Mouse (Mus musculus): ENCODE data around the gene Aatk. TPM values are rescaled to one million over a fixed set of nuclear protein-coding genes. Genes with fewer than 3 reads are reported as not detected.

Aatk gene
- polyA plus RNA-seq (2015; fragmentation: Nextera tagmentation; extraction: Ambion mirVana), result 0.59 and 0.68 TPM in 2 replicates

- Histone ChIP-seq H3K4me1 (replicated peaks) (peaks cover 23% of the 10 kb centered on the region), H3K27ac (replicated peaks) (no peak within 1 kb of the TSS), H3K4me2 (peak within 1 kb of the TSS; percentile 64), H3K9me3 (replicated peaks) (no peaks in the 10 kb centered on the region), H3K36me3 (replicated peaks) (no peaks in the 10 kb centered on the region), H3K4me3 (replicated peaks) (peak within 1 kb of the TSS; percentile 37), H3K9ac (no peak within 1 kb of the TSS), H3K27me3 (peaks cover 66% of the 10 kb centered on the region)
- ATAC-seq (ENCODE audit: insufficient read depth), result no peak
- WGBS (ENCODE audit: insufficient replicate concordance), result 3% methylated on average over 63 of the region's 63 CpGs
These were observed at the start of gene Aatk for GRCm38 (mm10) chr11:120046553-120047191. TSS of gene Aatk (minus strand) at chr11:120047167.

- Histone ChIP-seq H3K4me1 (replicated peaks) (peaks cover 13% of the 10 kb centered on the region), H3K27me3 (no peaks in the 10 kb centered on the region), H3K4me2 (no peak overlapping the region), H3K4me3 (replicated peaks) (no peak overlapping the region), H3K9ac (no peak overlapping the region), H3K9me3 (replicated peaks) (no peaks in the 10 kb centered on the region), H3K27ac (replicated peaks) (no peak overlapping the region), H3K36me3 (replicated peaks) (peaks cover 48% of the 10 kb centered on the region)
- no peak for ATAC-seq (ENCODE audit: insufficient read depth)
- WGBS (ENCODE audit: insufficient replicate concordance), result 75% methylated on average over 23 of the region's 23 CpGs
These were observed 46.0 kb upstream of the Aatk start for GRCm38 (mm10) chr11:120092817-120093591.

- H3K27me3 ChIP-seq, result no peaks in the 10 kb centered on the region
- H3K4me1 ChIP-seq (replicated peaks), result peaks cover 23% of the 10 kb centered on the region
- no peak overlapping the region for H3K4me3 ChIP-seq (replicated peaks)
- ATAC-seq (ENCODE audit: insufficient read depth), result no peak
- H3K27ac ChIP-seq (replicated peaks), result no peak overlapping the region
- no peak overlapping the region for H3K4me2 ChIP-seq
- H3K9ac ChIP-seq, result no peak overlapping the region
- H3K9me3 ChIP-seq (replicated peaks), result no peaks in the 10 kb centered on the region
- WGBS (ENCODE audit: insufficient replicate concordance), result 74% methylated on average over 4 of the region's 4 CpGs
- H3K36me3 ChIP-seq (replicated peaks), result peaks cover 47% of the 10 kb centered on the region
These were observed 43.7 kb upstream of the Aatk start for GRCm38 (mm10) chr11:120090661-120091060.

GRCm38 (mm10) chr11:120086702-120087152 is 39.8 kb upstream of the Aatk start, which contains the start of gene Cep131:
TSS of gene Cep131 (minus strand) at chr11:120086827.
- Histone ChIP-seq H3K4me2 (peak within 1 kb of the TSS; percentile 99), H3K36me3 (replicated peaks) (peaks cover 17% of the 10 kb centered on the region), H3K4me1 (replicated peaks) (peaks cover 27% of the 10 kb centered on the region), H3K9ac (peak within 1 kb of the TSS; percentile 94), H3K27me3 (no peaks in the 10 kb centered on the region), H3K9me3 (replicated peaks) (no peaks in the 10 kb centered on the region), H3K27ac (replicated peaks) (peak within 1 kb of the TSS; percentile 67), H3K4me3 (replicated peaks) (peak within 1 kb of the TSS; percentile 91)
- peak; percentile 100 for ATAC-seq (ENCODE audit: insufficient read depth)
- under 1% methylated on average over 42 of the region's 42 CpGs for WGBS (ENCODE audit: insufficient replicate concordance)

- Histone ChIP-seq H3K4me1 (replicated peaks) (peaks cover 27% of the 10 kb centered on the region), H3K36me3 (replicated peaks) (peaks cover 12% of the 10 kb centered on the region; the same call in 1 of the 2 replicates), H3K9me3 (replicated peaks) (no peaks in the 10 kb centered on the region), H3K9ac (peak overlapping the region; percentile 94), H3K4me3 (replicated peaks) (peak overlapping the region; percentile 91), H3K27me3 (no peaks in the 10 kb centered on the region), H3K4me2 (peak overlapping the region; percentile 99), H3K27ac (replicated peaks) (peak overlapping the region; percentile 67)
- peak; percentile 40 for ATAC-seq (ENCODE audit: insufficient read depth)
- under 1% methylated on average over 25 of the region's 25 CpGs for WGBS (ENCODE audit: insufficient replicate concordance)
These were observed 39.1 kb upstream of the Aatk start for GRCm38 (mm10) chr11:120085891-120086627.

GRCm38 (mm10) chr11:120080282-120080681 is 33.3 kb upstream of the Aatk start:
- no peak overlapping the region for H3K9ac ChIP-seq
- H3K4me3 ChIP-seq (replicated peaks), result no peak overlapping the region
- no peaks in the 10 kb centered on the region for H3K9me3 ChIP-seq (replicated peaks)
- no peaks in the 10 kb centered on the region for H3K27me3 ChIP-seq
- H3K27ac ChIP-seq (replicated peaks), result no peak overlapping the region
- 0 out of 2 replicates have a peak, but pooled peaks cover 9% of the 10 kb centered on the region for H3K36me3 ChIP-seq (replicated peaks)
- ATAC-seq (ENCODE audit: insufficient read depth), result no peak
- WGBS (ENCODE audit: insufficient replicate concordance), result 76% methylated on average over 6 of the region's 6 CpGs
- H3K4me2 ChIP-seq, result no peak overlapping the region
- no peaks in the 10 kb centered on the region for H3K4me1 ChIP-seq (replicated peaks)

GRCm38 (mm10) chr11:120076191-120076590 is 29.2 kb upstream of the Aatk start:
- 60% methylated on average over 3 of the region's 3 CpGs for WGBS (ENCODE audit: insufficient replicate concordance)
- Histone ChIP-seq H3K9ac (no peak overlapping the region), H3K27ac (replicated peaks) (no peak overlapping the region), H3K4me3 (replicated peaks) (no peak overlapping the region), H3K4me1 (replicated peaks) (no peaks in the 10 kb centered on the region), H3K27me3 (no peaks in the 10 kb centered on the region), H3K36me3 (replicated peaks) (peaks cover 13% of the 10 kb centered on the region; the same call in 1 of the 2 replicates), H3K4me2 (no peak overlapping the region), H3K9me3 (replicated peaks) (no peaks in the 10 kb centered on the region)
- no peak for ATAC-seq (ENCODE audit: insufficient read depth)

GRCm38 (mm10) chr11:120072986-120073647 is 26.1 kb upstream of the Aatk start:
- no peaks in the 10 kb centered on the region for H3K27me3 ChIP-seq
- H3K9ac ChIP-seq, result no peak overlapping the region
- no peak for ATAC-seq (ENCODE audit: insufficient read depth)
- peaks cover 8% of the 10 kb centered on the region; the same call in 1 of the 2 replicates for H3K36me3 ChIP-seq (replicated peaks)
- H3K27ac ChIP-seq (replicated peaks), result no peak overlapping the region
- H3K4me3 ChIP-seq (replicated peaks), result no peak overlapping the region
- no peak overlapping the region for H3K4me2 ChIP-seq
- WGBS (ENCODE audit: insufficient replicate concordance), result 84% methylated on average over 9 of the region's 9 CpGs
- no peaks in the 10 kb centered on the region for H3K9me3 ChIP-seq (replicated peaks)
- H3K4me1 ChIP-seq (replicated peaks), result no peaks in the 10 kb centered on the region

- WGBS (ENCODE audit: insufficient replicate concordance), result 71% methylated on average over 7 of the region's 7 CpGs
- no peaks in the 10 kb centered on the region for H3K27me3 ChIP-seq
- peaks cover 8% of the 10 kb centered on the region; the same call in 1 of the 2 replicates for H3K36me3 ChIP-seq (replicated peaks)
- no peak overlapping the region for H3K27ac ChIP-seq (replicated peaks)
- no peaks in the 10 kb centered on the region for H3K4me1 ChIP-seq (replicated peaks)
- no peaks in the 10 kb centered on the region for H3K9me3 ChIP-seq (replicated peaks)
- H3K4me3 ChIP-seq (replicated peaks), result no peak overlapping the region
- no peak overlapping the region for H3K4me2 ChIP-seq
- no peak for ATAC-seq (ENCODE audit: insufficient read depth)
- no peak overlapping the region for H3K9ac ChIP-seq
These were observed 24.9 kb upstream of the Aatk start for GRCm38 (mm10) chr11:120071731-120072320.

GRCm38 (mm10) chr11:120071065-120071464 is 24.1 kb upstream of the Aatk start:
- peaks cover 8% of the 10 kb centered on the region; the same call in 1 of the 2 replicates for H3K36me3 ChIP-seq (replicated peaks)
- no peak for ATAC-seq (ENCODE audit: insufficient read depth)
- 56% methylated on average over 12 of the region's 12 CpGs for WGBS (ENCODE audit: insufficient replicate concordance)
- H3K4me2 ChIP-seq, result no peak overlapping the region
- H3K9me3 ChIP-seq (replicated peaks), result no peaks in the 10 kb centered on the region
- no peaks in the 10 kb centered on the region for H3K4me1 ChIP-seq (replicated peaks)
- no peak overlapping the region for H3K4me3 ChIP-seq (replicated peaks)
- H3K27me3 ChIP-seq, result no peaks in the 10 kb centered on the region
- H3K9ac ChIP-seq, result no peak overlapping the region
- no peak overlapping the region for H3K27ac ChIP-seq (replicated peaks)
